Mouse (Mus musculus): Measurements from ENCODE around the gene Exoc7.

DNA sequence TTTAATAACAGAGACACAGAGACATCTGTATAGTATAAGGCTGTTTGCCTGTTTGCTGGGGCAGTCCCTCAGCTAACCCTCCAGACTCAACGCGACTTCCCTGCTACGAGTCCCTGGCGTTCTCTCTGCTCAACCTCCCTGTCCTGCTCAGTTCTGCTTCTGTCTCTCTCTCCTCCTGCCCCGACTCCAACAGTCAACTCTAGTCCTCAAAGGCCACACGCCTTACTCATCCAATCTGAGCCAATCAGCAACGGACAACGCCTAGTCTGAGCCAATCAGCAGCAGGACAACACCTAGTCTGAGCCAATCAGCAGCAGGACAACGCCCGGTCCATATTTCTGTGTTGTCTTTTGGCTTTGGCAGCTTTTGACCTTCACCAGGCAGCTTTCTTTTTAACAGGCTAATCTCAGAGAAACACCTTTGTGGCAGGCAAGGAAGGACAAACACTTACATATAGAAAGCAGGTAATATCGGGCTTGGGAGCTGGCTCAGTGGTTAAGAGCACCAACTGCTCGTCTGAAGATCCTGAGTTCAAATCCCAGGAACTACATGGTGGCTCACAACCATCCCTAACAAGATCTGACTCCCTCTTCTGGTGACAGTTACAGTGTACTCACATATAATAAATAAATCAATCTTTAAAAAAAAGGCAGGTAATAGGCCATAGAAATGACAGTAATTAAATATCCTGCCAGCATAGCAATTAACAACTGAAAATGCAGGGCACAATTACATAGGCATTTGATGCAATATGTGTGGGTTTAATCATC, 914 bp upstream of the Exoc7 start:
- TF ChIP-seq CTCF (IDR thresholded peaks at IDR 0.05; ENCODE audit: borderline replicate concordance, insufficient read depth, low read depth, low read length) (no peak), POLR2A (IDR thresholded peaks at IDR 0.05; ENCODE audit: borderline replicate concordance, insufficient read depth, low read length) (no peak)

Measured in cerebellum, adult 2 months (tissue).